Mouse (Mus musculus) thymus, postnatal 36 days (tissue): ENCODE data around the gene Thumpd3.
A peak's percentile ranks its signal among the peaks of the same experiment; 100 is the strongest.

Experiments used
- DNase-seq, 2 experiments: peaks; one replicate each; pipeline ENCODE4 v3.0.0; 2022; ENCODE audit warnings: mixed read lengths in 2 of 2

The Thumpd3 gene

GRCm38 (mm10) chr6:113046041-113046975, at the start of gene Thumpd3:
TSS of gene Thumpd3 (plus strand) at chr6:113046225.
- DNase-seq = peak; percentile 96

GRCm38 (mm10) chr6:112999199-112999598, 46.8 kb upstream of the Thumpd3 start:
- DNase-seq = no peak

- DNase-seq = peak; percentile 74 to 75
These were observed 45.2 kb upstream of the Thumpd3 start for GRCm38 (mm10) chr6:113000666-113001287.

- DNase-seq = no peak
These were observed 44.3 kb upstream of the Thumpd3 start for GRCm38 (mm10) chr6:113001719-113002118.

GRCm38 (mm10) chr6:113003313-113004111, 42.5 kb upstream of the Thumpd3 start:
- no peak for DNase-seq

- peak; percentile 4 to 19 for DNase-seq
These were observed 39.2 kb upstream of the Thumpd3 start for GRCm38 (mm10) chr6:113006833-113007232.

GRCm38 (mm10) chr6:113011886-113012285, 34.1 kb upstream of the Thumpd3 start:
- no peak for DNase-seq

GRCm38 (mm10) chr6:113012495-113012941, 33.5 kb upstream of the Thumpd3 start:
- no peak for DNase-seq

GRCm38 (mm10) chr6:113013550-113013949, 32.5 kb upstream of the Thumpd3 start:
- DNase-seq = no peak

GRCm38 (mm10) chr6:113017500-113018047, 28.5 kb upstream of the Thumpd3 start:
- DNase-seq = no peak

- DNase-seq = no peak
These were observed 27.9 kb upstream of the Thumpd3 start for GRCm38 (mm10) chr6:113018139-113018538.

GRCm38 (mm10) chr6:113024866-113025265, 21.2 kb upstream of the Thumpd3 start:
- DNase-seq = no peak

- DNase-seq = no peak
These were observed 20.3 kb upstream of the Thumpd3 start for GRCm38 (mm10) chr6:113025774-113026173.

- no peak for DNase-seq
These were observed 18.6 kb upstream of the Thumpd3 start for GRCm38 (mm10) chr6:113027446-113027845.

- DNase-seq = no peak
These were observed 17.0 kb upstream of the Thumpd3 start for GRCm38 (mm10) chr6:113029006-113029405.

GRCm38 (mm10) chr6:113030553-113030952, 15.5 kb upstream of the Thumpd3 start:
- DNase-seq = no peak

GRCm38 (mm10) chr6:113030970-113031660, 14.9 kb upstream of the Thumpd3 start:
- DNase-seq = no peak

GRCm38 (mm10) chr6:113032121-113032520, 13.9 kb upstream of the Thumpd3 start:
- no peak for DNase-seq

GRCm38 (mm10) chr6:113033185-113033584, 12.8 kb upstream of the Thumpd3 start:
- no peak for DNase-seq

GRCm38 (mm10) chr6:113034466-113034865, 11.6 kb upstream of the Thumpd3 start:
- DNase-seq = no peak

- DNase-seq = no peak
These were observed 9.4 kb upstream of the Thumpd3 start for GRCm38 (mm10) chr6:113036463-113037175.
